Mouse (Mus musculus) liver, embryonic 14.5 days (tissue): Measurements from ENCODE around the gene Dut. TPM values are rescaled to one million over a fixed set of nuclear protein-coding genes. Genes with fewer than 3 reads are reported as not detected.

ENCODE experiments used
- ATAC-seq: fragments of 200-750 bp; cut with Nextera tagmentation; 2 replicates; pipeline ENCODE4 v1.8.0; 2017; ENCODE audit warnings: moderate number of reproducible peaks, mild to moderate bottlenecking, moderate library complexity; ENCODE audit not compliant: insufficient read depth
- DNase-seq, 3 experiments: peaks; one replicate each; pipeline ENCODE4 v3.0.0-alpha.2; 2012 to 2013; ENCODE audit warnings: low read depth in 3 of 3, low spot score in 3 of 3
- H3K27ac ChIP-seq: fragments of 300-500 bp; sonication (generic); 2 replicates; pipeline ENCODE4 v1.5.1; 2014; ENCODE audit warnings: moderate library complexity, mild to moderate bottlenecking, control low read depth, inconsistent platforms
- H3K27me3 ChIP-seq: fragments of 300-500 bp; sonication (generic); 2 replicates; pipeline ENCODE4 v1.6.1; 2014; ENCODE audit warnings: mild to moderate bottlenecking, low read length, moderate library complexity; ENCODE audit not compliant: control insufficient read depth, insufficient read depth
- H3K36me3 ChIP-seq: fragments of 300-500 bp; sonication (generic); replicated peaks from 2 replicates; pipeline ENCODE4 v1.6.1; 2014; ENCODE audit warnings: low read depth; ENCODE audit not compliant: control insufficient read depth, insufficient read depth
- H3K4me1 ChIP-seq, 2 experiments: fragments of 200-500 bp in 1 of 2; fragments of 300-500 bp in 1 of 2; sonication (generic) in 1 of 2; replicated peaks; 2 replicates each; pipeline ENCODE4 v1.6.1; 2012 to 2014; ENCODE audit warnings: antibody characterized with exemption in 1 of 2, inconsistent platforms in 1 of 2, low read length in 1 of 2; ENCODE audit not compliant: control insufficient read depth in 2 of 2, insufficient read depth in 2 of 2
- H3K4me2 ChIP-seq: fragments of 300-500 bp; sonication (generic); 2 replicates; pipeline ENCODE4 v1.6.1; 2014; ENCODE audit warnings: low read depth, mild to moderate bottlenecking, control low read depth, moderate library complexity
- H3K4me3 ChIP-seq, 2 experiments: fragments of 200-500 bp in 1 of 2; fragments of 300-500 bp in 1 of 2; sonication (generic) in 1 of 2; 2 replicates each; pipeline ENCODE4 v1.5.1; 2012 to 2014; ENCODE audit warnings: low read depth in 2 of 2, low read length in 2 of 2, mild to moderate bottlenecking in 2 of 2, control low read depth in 1 of 2, inconsistent platforms in 1 of 2, moderate library complexity in 1 of 2; ENCODE audit not compliant: insufficient read depth in 1 of 2
- H3K9ac ChIP-seq: fragments of 300-500 bp; sonication (generic); replicated peaks from 2 replicates; pipeline ENCODE4 v1.6.1; 2014; ENCODE audit warnings: mild to moderate bottlenecking, control low read depth, moderate library complexity
- H3K9me3 ChIP-seq: fragments of 300-500 bp; sonication (generic); 2 replicates; pipeline ENCODE4 v1.6.1; 2016; ENCODE audit warnings: low read length, mixed read lengths; ENCODE audit not compliant: control insufficient read depth
- CTCF ChIP-seq: IDR thresholded peaks from 2 replicates; pipeline ENCODE4 v1.5.1; 2016; ENCODE audit warnings: antibody characterized with exemption, low read depth, control low read depth
- EP300 ChIP-seq: IDR thresholded peaks from 2 replicates; pipeline ENCODE4 v1.6.1; 2016; ENCODE audit warnings: antibody characterized with exemption, low read depth
- WGBS: fragments of 180-500 bp; shearing (Covaris S2); extraction: QIAGEN DNeasy Blood & Tissue Kit; methylation state at CpG from one replicate; pipeline ENCODE4 v1.1.7; 2014; ENCODE audit not compliant: insufficient replicate concordance; 5-methylcytosine and 5-hydroxymethylcytosine counted together
- polyA plus RNA-seq, 2 experiments: library from polyadenylated mRNA; depleted of rRNA in 1 of 2; stranded (reverse) in 1 of 2; unstranded in 1 of 2; fragments of >200 nt; fragmentation: Nextera tagmentation in 1 of 2; extraction: Ambion mirVana in 1 of 2; gene quantifications; 2 replicates each; pipeline versions ENCODE4 v1.2.1 to v1.2.3; 2012 to 2014

Gene Dut
- polyA plus RNA-seq (2012; rRNA removed) (50.9 and 89.0 TPM in 2 replicates), polyA plus RNA-seq (2014; fragmentation: Nextera tagmentation; extraction: Ambion mirVana) (138 and 154 TPM in 2 replicates)

- no peaks in the 10 kb centered on the region for H3K27me3 ChIP-seq
- peak within 1 kb of the TSS; percentile 87 for H3K9ac ChIP-seq
- DNase-seq (peak; percentile 91 to 93 (median 92)), ATAC-seq (peak; percentile 97)
- H3K27ac ChIP-seq, result peak within 1 kb of the TSS; percentile 67
- peaks cover 30% of the 10 kb centered on the region for H3K36me3 ChIP-seq
- under 1% methylated on average over 94 of the region's 96 CpGs for WGBS
- H3K9me3 ChIP-seq, result no peaks in the 10 kb centered on the region
- TF ChIP-seq CTCF (peak; percentile 63), EP300 (peak; percentile 38; the same call in 1 of the 2 replicates)
- peak within 1 kb of the TSS; percentile 78 for H3K4me2 ChIP-seq
- H3K4me3 ChIP-seq, result peak within 1 kb of the TSS; percentile 76 to 88
- peaks cover 18 to 21% of the 10 kb centered on the region in 2 experiments for H3K4me1 ChIP-seq
Observed at GRCm38 (mm10) chr2:125247108-125247961, at the start of gene Dut. TSS of gene Dut (plus strand) at chr2:125247190.

- H3K9ac ChIP-seq, result no peak overlapping the region
- H3K4me3 ChIP-seq, result no peak overlapping the region
- ATAC-seq (no peak), DNase-seq (no peak)
- no peaks in the 10 kb centered on the region for H3K9me3 ChIP-seq
- H3K27ac ChIP-seq, result no peak overlapping the region
- WGBS, result 68% methylated on average over 14 of the region's 14 CpGs
- no peak overlapping the region for H3K4me2 ChIP-seq
- no peaks in the 10 kb centered on the region for H3K36me3 ChIP-seq
- no peaks in the 10 kb centered on the region for H3K4me1 ChIP-seq
- H3K27me3 ChIP-seq, result no peaks in the 10 kb centered on the region
- no peak for TF ChIP-seq EP300
Observed at GRCm38 (mm10) chr2:125208894-125209596, 37.9 kb upstream of the Dut start.

- WGBS, result 60% methylated on average over 10 of the region's 10 CpGs
Observed at GRCm38 (mm10) chr2:125211831-125212510, 35.0 kb upstream of the Dut start.

GRCm38 (mm10) chr2:125214592-125214991 is 32.4 kb upstream of the Dut start:
- no peak for ATAC-seq
- Histone ChIP-seq H3K4me3 (no peak overlapping the region), H3K27ac (no peak overlapping the region), H3K9ac (no peak overlapping the region), H3K4me2 (no peak overlapping the region), H3K9me3 (no peaks in the 10 kb centered on the region), H3K4me1 (no peaks in the 10 kb centered on the region), H3K27me3 (no peaks in the 10 kb centered on the region), H3K36me3 (no peaks in the 10 kb centered on the region)
- 6% methylated on average over 3 of the region's 3 CpGs for WGBS
- peak; percentile 75 for TF ChIP-seq CTCF
- no peak for TF ChIP-seq EP300
- peak; percentile 25 to 44 (median 27) for DNase-seq

More at GRCm38 (mm10) chr2:125211831-125212510, 35.0 kb upstream of the Dut start:
- H3K27me3 ChIP-seq, result no peaks in the 10 kb centered on the region
- no peak overlapping the region for H3K4me2 ChIP-seq
- no peak overlapping the region for H3K9ac ChIP-seq
- DNase-seq (no peak), ATAC-seq (no peak)
- H3K4me3 ChIP-seq, result no peak overlapping the region
- no peak overlapping the region for H3K27ac ChIP-seq
- H3K9me3 ChIP-seq, result no peaks in the 10 kb centered on the region
- no peaks in the 10 kb centered on the region for H3K4me1 ChIP-seq
- H3K36me3 ChIP-seq, result no peaks in the 10 kb centered on the region
- TF ChIP-seq EP300, result no peak
- TF ChIP-seq CTCF, result no peak

GRCm38 (mm10) chr2:125217286-125217685 is 29.7 kb upstream of the Dut start:
- H3K9ac ChIP-seq, result no peak overlapping the region
- no peak for DNase-seq
- no peak overlapping the region for H3K4me2 ChIP-seq
- ATAC-seq, result no peak
- H3K9me3 ChIP-seq, result no peaks in the 10 kb centered on the region
- TF ChIP-seq CTCF, result no peak
- no peak for TF ChIP-seq EP300
- peaks cover 0 to 2% of the 10 kb centered on the region in 2 experiments; a peak in 1 of 4 replicates for H3K4me1 ChIP-seq
- no peak overlapping the region for H3K27ac ChIP-seq
- no peaks in the 10 kb centered on the region for H3K36me3 ChIP-seq
- 55% methylated on average over 6 of the region's 6 CpGs for whole genome bisulfite sequencing
- H3K27me3 ChIP-seq, result no peaks in the 10 kb centered on the region
- H3K4me3 ChIP-seq, result no peak overlapping the region
